Mouse (Mus musculus) midbrain, embryonic 11.5 days (tissue): ENCODE results near the gene Large1. TPM values are rescaled to one million over a fixed set of nuclear protein-coding genes. Genes with fewer than 3 reads are reported as not detected.

ENCODE experiments used
- ATAC-seq: fragments of 200-750 bp; cut with Nextera tagmentation; 2 replicates; pipeline ENCODE4 v1.8.0; 2017; ENCODE audit warnings: moderate TSS enrichment, moderate library complexity; ENCODE audit not compliant: low FRiP score
- DNase-seq: peaks from one replicate; pipeline ENCODE4 v3.0.0; 2015; ENCODE audit warnings: low spot score; ENCODE audit errors: missing footprints
- H3K27ac ChIP-seq: fragments of 300-500 bp; sonication (generic); 2 replicates; pipeline ENCODE4 v1.5.1; 2014; ENCODE audit warnings: low read depth, low read length
- H3K27me3 ChIP-seq: fragments of 300-500 bp; sonication (generic); 2 replicates; pipeline ENCODE4 v1.6.1; 2014; ENCODE audit warnings: mild to moderate bottlenecking, low read length, moderate library complexity, mixed read lengths; ENCODE audit not compliant: control insufficient read depth, insufficient read depth
- H3K36me3 ChIP-seq: fragments of 300-500 bp; sonication (generic); 2 replicates; pipeline ENCODE4 v1.6.1; 2014; ENCODE audit warnings: mild to moderate bottlenecking, low read length, moderate library complexity, mixed read lengths; ENCODE audit not compliant: control insufficient read depth, insufficient read depth
- H3K4me1 ChIP-seq: fragments of 300-500 bp; sonication (generic); 2 replicates; pipeline ENCODE4 v1.6.1; 2014; ENCODE audit warnings: low read length; ENCODE audit not compliant: control insufficient read depth, insufficient read depth
- H3K4me2 ChIP-seq: fragments of 300-500 bp; sonication (generic); 2 replicates; pipeline ENCODE4 v1.6.1; 2014; ENCODE audit warnings: mild to moderate bottlenecking, moderate library complexity
- H3K4me3 ChIP-seq: fragments of 300-500 bp; sonication (generic); 2 replicates; pipeline ENCODE4 v1.5.1; 2014; ENCODE audit warnings: low read depth, low read length
- H3K9ac ChIP-seq: fragments of 300-500 bp; sonication (generic); 2 replicates; pipeline ENCODE4 v1.6.1; 2014; ENCODE audit warnings: low read length
- H3K9me3 ChIP-seq: fragments of 300-500 bp; sonication (generic); 2 replicates; pipeline ENCODE4 v1.6.1; 2016; ENCODE audit warnings: low read length; ENCODE audit not compliant: control insufficient read depth
- WGBS: fragments of 180-500 bp; shearing (Covaris S2); extraction: QIAGEN DNeasy Blood & Tissue Kit; methylation state at CpG from one replicate; pipeline ENCODE4 v1.1.7; 2014; 5-methylcytosine and 5-hydroxymethylcytosine counted together
- polyA plus RNA-seq: library from polyadenylated mRNA; unstranded; fragments of >200 nt; fragmentation: Nextera tagmentation; extraction: Ambion mirVana; gene quantifications from 2 replicates; pipeline ENCODE4 v1.2.1, GENCODE M21; 2014

Large1 gene
- polyA plus RNA-seq, 1 experiment from 2014 or later, result 8.4 TPM

GRCm38 (mm10) chr8:73226841-73227240 is 126.5 kb downstream of the Large1 start:
- 93% methylated on average over 3 of the region's 3 CpGs for WGBS
- Histone ChIP-seq H3K4me2 (no peak overlapping the region), H3K4me3 (no peak overlapping the region), H3K27ac (no peak overlapping the region), H3K9ac (no peak overlapping the region), H3K27me3 (no peaks in the 10 kb centered on the region), H3K9me3 (no peaks in the 10 kb centered on the region), H3K4me1 (no peaks in the 10 kb centered on the region), H3K36me3 (no peaks in the 10 kb centered on the region)
- ATAC-seq, result no peak
- no peak for DNase-seq

DNA sequence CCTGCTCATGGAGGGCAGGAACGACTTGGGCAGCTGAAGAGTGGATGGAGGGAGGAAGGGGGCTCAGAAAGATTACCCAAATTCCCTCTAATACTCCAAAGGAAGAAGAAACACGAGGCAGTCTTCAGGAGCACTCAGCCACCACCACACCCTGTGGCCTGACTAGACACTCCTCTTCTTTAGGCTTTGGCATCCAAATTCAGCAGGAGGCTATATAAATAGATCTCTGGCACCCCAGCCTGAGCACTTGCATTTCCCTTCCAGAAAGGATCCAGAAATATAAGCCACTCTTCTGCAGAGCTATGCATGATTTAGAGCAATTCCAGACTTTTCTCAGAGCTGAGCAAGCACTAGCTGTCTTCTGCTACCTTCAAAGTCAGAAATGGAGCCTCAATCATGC is 127.7 kb downstream of the Large1 start:
- ATAC-seq, result no peak
- 68% methylated on average over 2 of the region's 2 CpGs for WGBS

GRCm38 (mm10) chr8:73219178-73219811 is 134.0 kb downstream of the Large1 start:
- peaks cover 2% of the 10 kb centered on the region; the same call in 1 of the 2 replicates for H3K4me1 ChIP-seq
- no peaks in the 10 kb centered on the region for H3K9me3 ChIP-seq
- ATAC-seq (peak; percentile 46; the same call in 1 of the 2 replicates), DNase-seq (no peak)
- WGBS, result 36% methylated on average over 6 of the region's 6 CpGs
- no peaks in the 10 kb centered on the region for H3K27me3 ChIP-seq
- no peak overlapping the region for H3K27ac ChIP-seq
- H3K4me2 ChIP-seq, result no peak overlapping the region
- H3K4me3 ChIP-seq, result no peak overlapping the region
- no peak overlapping the region for H3K9ac ChIP-seq
- no peaks in the 10 kb centered on the region for H3K36me3 ChIP-seq

More for the DNA sequence above, 127.7 kb downstream of the Large1 start:
- Histone ChIP-seq H3K9me3 (no peaks in the 10 kb centered on the region), H3K4me3 (no peak overlapping the region), H3K4me2 (no peak overlapping the region), H3K27me3 (no peaks in the 10 kb centered on the region), H3K4me1 (no peaks in the 10 kb centered on the region), H3K9ac (no peak overlapping the region), H3K36me3 (no peaks in the 10 kb centered on the region), H3K27ac (no peak overlapping the region)
- DNase-seq, result no peak

GRCm38 (mm10) chr8:73206831-73207230 is 146.5 kb downstream of the Large1 start:
- H3K9ac ChIP-seq, result no peak overlapping the region
- no peaks in the 10 kb centered on the region for H3K4me1 ChIP-seq
- DNase-seq, result no peak
- no peak overlapping the region for H3K4me2 ChIP-seq
- no peaks in the 10 kb centered on the region for H3K9me3 ChIP-seq
- no peak overlapping the region for H3K4me3 ChIP-seq
- no peak overlapping the region for H3K27ac ChIP-seq
- ATAC-seq, result no peak
- no peaks in the 10 kb centered on the region for H3K27me3 ChIP-seq
- H3K36me3 ChIP-seq, result no peaks in the 10 kb centered on the region

- no peaks in the 10 kb centered on the region for H3K4me1 ChIP-seq
- no peak overlapping the region for H3K27ac ChIP-seq
- no peaks in the 10 kb centered on the region for H3K27me3 ChIP-seq
- H3K36me3 ChIP-seq, result no peaks in the 10 kb centered on the region
- ATAC-seq (no peak), DNase-seq (no peak)
- no peak overlapping the region for H3K4me3 ChIP-seq
- H3K9ac ChIP-seq, result no peak overlapping the region
- H3K4me2 ChIP-seq, result no peak overlapping the region
- no peaks in the 10 kb centered on the region for H3K9me3 ChIP-seq
- 79% methylated on average over 2 of the region's 2 CpGs for WGBS
These were observed 151.5 kb downstream of the Large1 start for GRCm38 (mm10) chr8:73201854-73202253.

DNA sequence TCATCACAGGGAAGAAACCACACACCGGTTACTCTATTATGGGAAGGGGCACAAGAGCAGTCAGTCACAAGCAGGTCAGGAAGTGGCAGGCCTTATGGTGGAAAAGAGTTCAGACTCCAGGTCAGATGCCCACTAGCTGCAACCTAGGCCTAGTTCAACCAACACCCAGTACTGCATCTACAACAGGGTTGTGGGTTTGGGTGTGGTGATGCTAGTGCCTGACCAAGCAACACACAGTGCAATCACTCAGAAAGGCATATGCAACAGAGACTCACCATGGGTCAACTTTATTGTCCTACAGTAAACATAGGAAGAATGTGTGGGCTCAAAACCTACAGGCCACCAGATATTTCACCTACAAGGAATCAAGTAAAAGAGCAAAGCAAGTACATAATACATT is 155.6 kb downstream of the Large1 start:
- Histone ChIP-seq H3K36me3 (no peaks in the 10 kb centered on the region), H3K4me2 (no peak overlapping the region), H3K27ac (no peak overlapping the region), H3K9ac (no peak overlapping the region), H3K9me3 (no peaks in the 10 kb centered on the region), H3K27me3 (no peaks in the 10 kb centered on the region), H3K4me1 (no peaks in the 10 kb centered on the region), H3K4me3 (no peak overlapping the region)
- 97% methylated on average over 1 of the region's 1 CpGs for WGBS
- DNase-seq (no peak), ATAC-seq (no peak)

DNA sequence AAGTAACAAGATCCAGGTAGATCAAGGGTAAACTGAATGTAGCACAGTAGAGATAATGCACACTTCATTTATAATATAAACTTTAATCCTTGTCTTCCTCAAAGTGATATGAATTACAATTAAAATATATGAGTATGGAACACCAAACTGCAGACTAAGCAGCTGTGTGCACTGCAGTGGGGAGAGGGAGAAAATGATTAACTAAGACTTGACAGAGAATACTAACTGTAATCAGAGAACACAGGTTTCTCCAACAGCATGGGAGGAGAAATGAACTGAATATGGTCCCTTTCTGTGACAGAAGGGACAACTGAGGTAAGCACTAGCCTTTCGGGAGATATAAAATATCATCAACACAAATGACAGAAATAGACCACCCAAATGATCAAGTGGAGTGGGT is 164.7 kb downstream of the Large1 start:
- Histone ChIP-seq H3K4me3 (no peak overlapping the region), H3K9ac (no peak overlapping the region), H3K4me2 (no peak overlapping the region), H3K4me1 (no peaks in the 10 kb centered on the region), H3K36me3 (no peaks in the 10 kb centered on the region), H3K27ac (no peak overlapping the region), H3K27me3 (no peaks in the 10 kb centered on the region), H3K9me3 (no peaks in the 10 kb centered on the region)
- ATAC-seq (no peak), DNase-seq (no peak)
- 100% methylated on average over 1 of the region's 1 CpGs for WGBS

DNA sequence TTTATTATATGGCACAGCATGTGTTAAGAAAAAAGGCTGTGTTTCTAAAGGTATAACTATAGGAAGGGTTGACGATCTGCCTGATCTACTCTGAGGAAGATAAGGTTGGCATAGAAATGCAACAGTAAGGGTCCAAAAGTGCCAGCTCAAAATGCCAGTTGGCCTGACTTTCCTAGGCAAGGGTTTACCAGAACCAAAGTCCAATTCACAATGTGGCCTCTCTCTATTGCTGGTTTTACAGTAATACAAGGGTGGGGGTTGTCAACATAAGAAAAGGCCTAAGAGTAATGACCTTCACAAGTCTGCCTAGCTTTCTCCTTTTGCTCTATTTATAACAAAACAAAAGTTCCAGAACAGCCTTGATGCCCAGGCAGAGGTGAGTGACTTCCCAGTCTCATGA is 166.0 kb downstream of the Large1 start:
- Histone ChIP-seq H3K9me3 (no peaks in the 10 kb centered on the region), H3K27ac (no peak overlapping the region), H3K4me2 (no peak overlapping the region), H3K36me3 (no peaks in the 10 kb centered on the region), H3K27me3 (no peaks in the 10 kb centered on the region), H3K9ac (no peak overlapping the region), H3K4me1 (no peaks in the 10 kb centered on the region), H3K4me3 (no peak overlapping the region)
- ATAC-seq, result no peak
- no peak for DNase-seq
- 94% methylated on average over 1 of the region's 1 CpGs for WGBS

GRCm38 (mm10) chr8:73178434-73178833 is 174.9 kb downstream of the Large1 start:
- no peak overlapping the region for H3K4me3 ChIP-seq
- no peak overlapping the region for H3K27ac ChIP-seq
- no peak for ATAC-seq
- whole genome bisulfite sequencing, result 93% methylated on average over 1 of the region's 1 CpGs
- H3K4me2 ChIP-seq, result no peak overlapping the region
- H3K9ac ChIP-seq, result no peak overlapping the region
- no peaks in the 10 kb centered on the region for H3K4me1 ChIP-seq
- no peaks in the 10 kb centered on the region for H3K36me3 ChIP-seq
- DNase-seq, result no peak
- H3K27me3 ChIP-seq, result no peaks in the 10 kb centered on the region
- H3K9me3 ChIP-seq, result no peaks in the 10 kb centered on the region
